Mouse (Mus musculus): ENCODE measurements at regions not wholly inside any gene's neighbourhood (a gene's known extent, or its start where the extent isn't known, plus 50 kb on each side); places are given as distances from the start of the nearest gene placed in this dataset.
"Not testable (repeated sequence)": the region's sequence is repeated elsewhere in the genome, so short reads cannot be mapped to it uniquely, and the experiment has no call there.

- no peak for DNase-seq (ENCODE audit: low spot score in 2 of 2)
- intact Hi-C loops (cut with DNase I), result no loop called here
Observed at GRCm38 (mm10) chr17:13487291-13488215, 133.2 kb downstream of the Tcp10c start.

- DNase-seq (ENCODE audit: low spot score in 2 of 2), result no peak
Observed at GRCm38 (mm10) chr17:13488608-13489324, 134.4 kb downstream of the Tcp10c start.

GRCm38 (mm10) chr17:13492239-13492638, 137.9 kb downstream of the Tcp10c start:
- DNase-seq (ENCODE audit: low spot score in 2 of 2); intact Hi-C loops (cut with DNase I): not testable (repeated sequence)

More at GRCm38 (mm10) chr17:13488608-13489324, 134.4 kb downstream of the Tcp10c start:
- intact Hi-C loops (cut with DNase I), result no loop called here

GRCm38 (mm10) chr17:13492649-13493277, 138.4 kb downstream of the Tcp10c start:
- intact Hi-C loops (cut with DNase I), result not testable (repeated sequence)

GRCm38 (mm10) chr17:13493866-13494265, 139.5 kb downstream of the Tcp10c start:
- intact Hi-C loops (cut with DNase I); DNase-seq (ENCODE audit: low spot score in 2 of 2): not testable (repeated sequence)

More at GRCm38 (mm10) chr17:13492649-13493277, 138.4 kb downstream of the Tcp10c start:
- not testable (repeated sequence) for DNase-seq (ENCODE audit: low spot score in 2 of 2)

- DNase-seq (ENCODE audit: low spot score in 2 of 2); intact Hi-C loops (cut with DNase I): not testable (repeated sequence)
Observed at GRCm38 (mm10) chr17:13494475-13494874, 140.1 kb downstream of the Tcp10c start.

- intact Hi-C loops (cut with DNase I); DNase-seq (ENCODE audit: low spot score in 2 of 2): not testable (repeated sequence)
Observed at GRCm38 (mm10) chr17:13504365-13504764, 150.0 kb downstream of the Tcp10c start.

- intact Hi-C loops (cut with DNase I), result not testable (repeated sequence)
- DNase-seq (ENCODE audit: low spot score in 2 of 2), result peak in 1 of 2 experiments; percentile 16
Observed at GRCm38 (mm10) chr17:13504827-13505268, 150.5 kb downstream of the Tcp10c start.

GRCm38 (mm10) chr17:13507397-13508063, 153.2 kb downstream of the Tcp10c start:
- intact Hi-C loops (cut with DNase I); DNase-seq (ENCODE audit: low spot score in 2 of 2): not testable (repeated sequence)

GRCm38 (mm10) chr17:13519409-13520201, 165.2 kb downstream of the Tcp10c start:
- intact Hi-C loops (cut with DNase I); DNase-seq (ENCODE audit: low spot score in 2 of 2): not testable (repeated sequence)

GRCm38 (mm10) chr17:13532579-13532978, 178.2 kb downstream of the Tcp10c start:
- DNase-seq (ENCODE audit: low spot score in 2 of 2); intact Hi-C loops (cut with DNase I): not testable (repeated sequence)

- no peak for DNase-seq (ENCODE audit: low spot score in 2 of 2)
- intact Hi-C loops (cut with DNase I), result no loop called here
Observed at GRCm38 (mm10) chr17:13540446-13541241, 186.3 kb downstream of the Tcp10c start.

- no peak for DNase-seq (ENCODE audit: low spot score in 2 of 2)
- intact Hi-C loops (cut with DNase I), result no loop called here
Observed at GRCm38 (mm10) chr17:13541249-13541648, 186.9 kb downstream of the Tcp10c start.

GRCm38 (mm10) chr17:13542261-13542660, 187.9 kb downstream of the Tcp10c start:
- intact Hi-C loops (cut with DNase I), result no loop called here

GRCm38 (mm10) chr17:13542856-13543255, 188.5 kb downstream of the Tcp10c start:
- intact Hi-C loops (cut with DNase I), result no loop called here
- DNase-seq (ENCODE audit: low spot score in 2 of 2), result no peak

More at GRCm38 (mm10) chr17:13542261-13542660, 187.9 kb downstream of the Tcp10c start:
- DNase-seq (ENCODE audit: low spot score in 2 of 2), result no peak

GRCm38 (mm10) chr17:13544036-13544795, 189.8 kb downstream of the Tcp10c start:
- intact Hi-C loops (cut with DNase I), result no loop called here
- no peak for DNase-seq (ENCODE audit: low spot score in 2 of 2)

- intact Hi-C loops (cut with DNase I), result no loop called here
- no peak for DNase-seq (ENCODE audit: low spot score in 2 of 2)
Observed at GRCm38 (mm10) chr17:13546249-13546648, 191.9 kb downstream of the Tcp10c start.

All from left cerebral cortex, postnatal 14 days (tissue).